Mouse (Mus musculus) cerebellum, adult (tissue): ENCODE measurements around the gene Ppil2.
A peak's percentile ranks its signal among the peaks of the same experiment; 100 is the strongest.

Experiments used
- ATAC-seq: cut with Nextera tagmentation; 2 replicates; pipeline ENCODE4 v1.9.2; 2017; ENCODE audit warnings: mild to moderate bottlenecking, moderate library complexity, mixed read lengths; ENCODE audit not compliant: insufficient number of reproducible peaks, low FRiP score, low TSS enrichment

The Ppil2 gene

DNA sequence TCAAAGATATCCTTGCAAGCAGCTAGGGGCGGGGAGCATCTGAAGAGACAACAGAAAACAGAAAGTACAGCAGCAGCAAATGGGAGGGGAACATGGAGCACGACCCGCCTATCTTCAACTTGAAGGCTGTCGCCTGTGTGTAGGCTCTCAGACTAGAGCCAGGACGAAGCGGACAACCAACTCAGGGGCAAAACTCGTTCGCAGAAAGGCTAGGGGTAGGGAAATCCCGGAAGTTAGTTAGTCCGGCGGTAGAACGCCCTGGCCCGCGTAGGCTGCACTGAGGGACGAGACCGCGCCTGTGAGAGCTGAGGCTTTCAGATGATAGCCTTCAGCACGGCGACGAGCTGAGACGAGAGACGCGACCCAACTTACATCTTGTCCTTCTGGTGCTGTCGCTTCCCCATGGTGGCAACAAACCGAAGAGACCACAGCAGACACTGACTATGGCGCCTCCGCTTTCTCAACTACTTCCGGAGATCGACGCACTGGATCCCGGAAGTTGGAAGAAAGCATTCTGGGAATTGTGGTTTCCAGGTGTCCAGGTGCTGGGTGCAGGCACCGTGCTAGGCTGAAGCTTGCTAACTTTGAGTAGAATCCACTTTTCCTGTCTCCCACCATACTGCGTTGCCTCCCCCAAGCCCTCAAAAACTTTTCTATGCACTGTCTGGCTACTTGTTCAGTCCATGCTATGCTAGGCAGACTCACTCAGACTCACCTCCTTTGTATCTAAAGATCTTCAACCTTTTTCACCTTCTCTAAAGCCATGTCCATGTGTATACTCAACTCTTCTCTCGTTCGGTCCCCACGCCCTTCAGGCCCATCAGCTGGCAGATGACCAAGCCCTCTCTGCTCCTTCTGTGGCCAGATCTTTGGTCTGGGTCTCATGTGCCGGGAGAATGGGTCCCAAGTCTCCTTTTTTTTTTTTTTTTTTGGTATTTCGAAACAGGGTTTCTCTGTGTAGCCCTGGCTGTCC lies at the start of gene Ppil2:
Gene Ppil2 (minus strand): TSS at position 487 of the 973 bp plus-strand sequence.
- peak; percentile 97 for ATAC-seq

DNA sequence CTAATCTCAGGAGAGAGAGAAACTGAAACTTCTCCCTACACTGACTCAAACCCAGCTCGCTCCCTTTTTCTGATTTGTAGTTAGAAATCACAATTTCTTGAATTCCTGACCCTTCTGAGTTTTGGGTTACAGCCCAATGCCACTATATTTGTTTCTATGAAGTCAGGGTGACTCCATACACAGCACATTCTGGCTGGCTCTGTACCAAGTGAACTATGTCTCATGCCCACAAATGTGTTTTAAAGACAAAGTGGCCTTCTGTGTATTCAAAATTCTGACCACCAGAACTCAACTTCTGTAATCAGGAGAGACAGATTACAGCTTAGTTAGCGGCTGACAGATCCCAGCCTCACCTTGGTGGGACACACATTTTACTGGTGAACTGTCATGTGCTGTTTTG lies 43.3 kb upstream of the Ppil2 start:
- no peak for ATAC-seq

DNA sequence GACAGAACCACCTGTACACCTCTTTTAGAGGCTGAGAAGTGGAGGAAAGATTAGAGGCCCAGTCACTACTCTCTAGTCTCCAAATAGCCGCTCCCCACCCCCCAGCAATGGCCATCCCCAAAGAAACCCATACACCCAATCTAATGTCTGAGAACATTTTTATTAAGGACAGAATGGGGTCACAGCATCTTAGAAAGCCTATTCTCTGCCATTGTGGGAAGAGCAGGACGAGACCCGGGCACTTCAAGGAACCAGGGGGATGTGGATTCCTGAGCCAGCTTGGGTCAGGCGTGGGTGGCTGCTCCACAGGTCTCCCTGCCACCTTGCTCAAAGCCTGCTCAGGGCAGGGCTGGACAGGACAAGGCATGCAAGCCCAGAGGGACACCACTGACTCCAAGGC lies 40.8 kb upstream of the Ppil2 start:
- no peak for ATAC-seq

DNA sequence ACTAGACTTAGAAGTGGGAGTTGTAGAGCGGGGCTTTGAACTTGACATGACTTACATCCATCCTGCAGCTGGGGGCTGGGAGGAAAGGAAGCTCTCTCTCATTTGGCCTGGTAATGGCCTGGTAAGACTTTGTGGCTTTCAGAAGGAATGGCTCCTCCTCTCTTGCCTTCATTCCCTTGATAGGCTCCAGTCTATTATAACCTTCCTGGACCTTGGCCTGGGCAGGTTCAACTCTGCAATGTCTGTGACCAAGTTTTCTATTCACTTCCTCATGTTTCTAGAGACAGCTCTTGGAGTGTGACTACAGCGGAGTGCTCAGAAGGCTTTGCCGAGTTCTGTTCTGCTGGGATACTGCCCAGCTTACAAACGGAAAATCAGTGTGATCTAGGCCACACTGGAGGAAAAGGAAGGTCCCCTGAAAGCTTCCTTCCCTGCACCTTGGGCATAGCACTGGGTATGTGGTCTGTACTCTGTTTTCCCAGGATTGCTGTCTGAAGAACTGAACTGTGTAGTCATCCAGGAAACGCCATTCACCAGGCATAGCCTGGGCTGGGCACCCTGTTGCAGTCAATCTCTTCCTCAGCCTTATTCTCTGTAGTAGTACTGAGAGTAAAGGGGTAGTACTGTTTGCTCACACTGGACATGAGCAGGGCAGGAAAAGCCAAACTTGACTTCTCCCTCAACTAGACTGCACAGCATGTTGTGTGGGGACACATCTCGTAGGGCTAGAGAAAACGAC lies 39.6 kb upstream of the Ppil2 start:
- no peak for ATAC-seq

DNA sequence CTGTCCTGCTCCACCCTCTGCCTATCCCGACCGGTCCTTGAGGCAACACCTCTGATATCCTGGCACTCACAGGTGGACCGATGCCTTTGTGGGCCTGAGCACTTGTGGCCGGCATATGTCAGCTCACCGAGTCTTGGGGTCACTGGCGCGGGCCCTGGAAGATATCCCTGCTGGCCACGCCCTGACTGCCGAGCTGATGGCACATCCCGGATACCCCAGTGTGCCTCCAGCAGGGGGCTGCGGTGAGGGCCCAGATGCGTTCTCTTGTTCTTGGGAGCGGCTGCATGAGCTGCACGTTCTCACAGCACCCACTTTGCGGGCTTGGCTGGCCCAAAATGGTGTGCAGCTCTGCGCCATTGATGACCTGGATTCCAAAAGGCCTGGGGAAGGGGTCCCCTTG lies 37.0 kb upstream of the Ppil2 start:
- no peak for ATAC-seq

DNA sequence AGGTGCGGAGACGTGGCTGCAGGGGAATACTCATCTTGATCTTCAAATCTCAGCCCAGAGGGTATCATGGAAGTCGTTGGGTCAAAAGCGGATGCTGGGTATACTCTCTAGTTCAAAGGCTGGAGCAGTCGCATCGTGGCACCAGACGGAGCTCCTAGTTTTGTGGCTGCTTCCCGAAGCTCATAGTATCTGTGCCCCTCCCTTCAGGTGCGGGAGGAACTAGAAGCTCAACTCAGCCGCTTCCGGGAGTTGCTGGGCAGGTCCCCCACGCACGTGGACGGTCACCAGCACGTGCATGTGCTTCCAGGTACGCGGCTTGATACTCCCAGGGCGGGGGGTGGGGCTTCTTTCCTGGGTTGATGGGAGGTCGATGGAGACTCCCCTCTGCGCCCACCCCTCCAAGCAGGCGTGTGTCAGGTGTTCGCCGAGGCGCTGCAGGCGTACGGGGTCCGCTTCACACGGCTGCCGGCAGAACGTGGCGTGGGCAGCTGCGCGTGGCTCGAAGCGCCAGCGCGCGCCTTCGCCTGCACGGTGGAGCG lies 36.4 kb upstream of the Ppil2 start:
- ATAC-seq = no peak; the same call in 1 of the 2 replicates

DNA sequence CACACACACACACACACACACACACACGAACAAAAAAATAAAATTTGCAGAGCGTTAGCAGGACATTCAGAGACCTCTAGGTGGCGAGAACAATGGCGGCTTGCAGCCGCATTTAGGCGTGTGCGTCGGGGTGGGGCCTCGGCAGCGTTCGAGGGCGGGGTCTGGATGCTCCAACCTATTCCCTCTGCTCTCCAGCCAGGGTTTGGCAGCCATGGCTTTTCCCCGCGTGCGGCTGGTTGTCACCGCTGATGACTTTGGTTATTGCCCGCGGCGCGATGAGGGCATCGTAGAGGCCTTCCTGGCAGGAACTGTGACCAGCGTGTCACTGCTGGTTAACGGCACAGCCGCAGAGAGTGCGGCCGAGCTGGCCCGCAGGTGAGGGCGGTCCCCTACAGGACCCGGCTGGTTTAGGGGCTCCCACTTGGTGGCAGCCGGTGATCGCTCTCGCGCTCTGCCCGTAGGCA lies 35.7 kb upstream of the Ppil2 start, which contains the start of gene Ccdc116:
Gene Ccdc116 (minus strand): TSS at position 458 of the 464 bp plus-strand sequence.
- ATAC-seq = peak; percentile 80

DNA sequence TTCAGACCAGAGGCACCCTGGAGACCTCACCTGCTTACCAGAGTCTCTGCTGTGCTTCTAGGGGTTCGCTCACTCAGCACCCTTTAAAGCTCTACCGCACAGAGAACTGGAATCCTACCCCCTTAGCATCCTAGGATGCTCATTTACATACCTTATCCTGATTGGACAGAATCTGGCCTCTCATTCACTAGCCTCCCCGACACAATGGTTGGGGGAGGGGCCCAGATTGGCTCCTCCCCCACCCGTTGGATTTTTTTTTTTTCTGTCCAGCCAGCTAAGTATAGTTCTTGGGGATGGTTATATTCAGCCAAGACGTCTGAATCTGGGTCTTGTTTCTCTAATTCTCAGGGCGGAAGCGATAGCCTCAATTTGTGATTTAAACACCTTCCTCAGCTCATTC lies 33.3 kb upstream of the Ppil2 start, which contains the start of gene Ydjc:
Gene Ydjc (plus strand): TSS at position 283 of the 400 bp plus-strand sequence.
- ATAC-seq = no peak

DNA sequence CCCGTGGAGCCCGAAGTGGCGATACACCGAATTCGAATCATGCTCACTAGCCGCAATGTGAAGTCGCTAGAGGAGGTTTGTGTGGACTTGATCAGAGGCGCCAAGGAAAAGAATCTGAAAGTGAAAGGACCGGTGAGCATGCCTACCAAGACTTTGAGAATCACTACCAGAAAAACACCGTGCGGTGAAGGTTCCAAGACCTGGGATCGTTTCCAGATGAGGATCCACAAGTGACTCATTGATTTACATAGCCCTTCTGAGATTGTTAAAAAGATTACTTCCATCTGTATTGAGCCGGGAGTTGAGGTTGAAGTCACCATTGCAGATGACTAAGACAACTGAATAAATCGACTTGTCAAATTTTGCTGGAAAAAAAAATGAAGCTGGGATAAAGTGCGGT lies 26.3 kb upstream of the Ppil2 start:
- ATAC-seq = no peak

DNA sequence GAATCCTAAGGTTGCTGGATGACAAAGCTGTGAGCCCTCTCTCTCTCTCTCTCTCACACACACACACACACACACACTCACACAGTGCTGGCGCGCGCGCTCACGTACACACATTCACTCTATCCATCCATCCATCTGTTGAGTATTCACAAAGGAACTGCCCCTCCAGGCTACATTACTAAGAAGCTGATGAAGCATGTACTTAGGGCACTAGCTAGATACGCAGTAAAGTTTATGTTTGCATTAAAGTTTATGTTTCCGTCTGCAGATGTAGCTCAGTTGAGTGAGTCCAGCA lies 21.8 kb upstream of the Ppil2 start:
- ATAC-seq = no peak

DNA sequence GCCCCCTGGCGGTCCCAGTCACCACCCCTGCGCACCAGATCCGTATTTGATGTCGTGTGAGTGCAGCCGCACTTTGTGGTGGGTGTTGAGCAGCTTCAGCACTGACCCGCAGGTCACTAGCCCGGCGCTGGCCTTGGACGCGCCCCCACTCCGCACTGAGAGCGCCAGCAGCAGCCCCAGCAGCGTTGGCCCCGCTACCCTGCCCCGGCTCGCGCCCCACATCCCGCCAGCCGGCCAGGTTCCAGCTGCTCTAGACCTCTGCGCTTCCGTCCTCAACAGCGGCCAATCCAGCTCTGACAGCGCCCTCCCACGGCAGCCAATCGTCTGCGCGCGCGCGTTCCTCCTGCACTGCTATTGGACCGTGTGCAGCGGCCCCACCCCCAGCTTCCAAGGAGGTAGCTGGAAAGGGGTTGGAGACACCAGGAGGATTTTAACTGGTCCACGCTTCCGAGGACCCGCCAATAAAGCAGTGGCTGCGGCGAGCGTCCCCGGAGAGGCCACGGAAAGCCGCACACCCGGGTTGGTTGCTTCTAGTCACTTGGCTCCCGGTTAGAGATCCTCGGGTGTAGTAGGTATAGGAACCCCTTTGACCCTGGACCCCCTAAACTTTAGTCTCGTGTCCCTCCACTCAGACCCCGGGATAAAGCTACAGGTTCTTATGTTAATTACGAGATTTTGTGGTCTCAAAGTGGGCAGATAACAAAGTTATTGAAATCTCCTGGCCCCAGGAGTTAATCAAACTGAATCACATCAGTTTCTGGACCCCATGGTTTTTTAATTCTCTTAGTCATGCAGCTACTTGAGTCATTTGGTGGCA lies 21.2 kb upstream of the Ppil2 start, which contains the start of gene Sdf2l1:
Gene Sdf2l1 (minus strand): TSS at position 295 of the 817 bp plus-strand sequence.
- peak; percentile 99 for ATAC-seq

DNA sequence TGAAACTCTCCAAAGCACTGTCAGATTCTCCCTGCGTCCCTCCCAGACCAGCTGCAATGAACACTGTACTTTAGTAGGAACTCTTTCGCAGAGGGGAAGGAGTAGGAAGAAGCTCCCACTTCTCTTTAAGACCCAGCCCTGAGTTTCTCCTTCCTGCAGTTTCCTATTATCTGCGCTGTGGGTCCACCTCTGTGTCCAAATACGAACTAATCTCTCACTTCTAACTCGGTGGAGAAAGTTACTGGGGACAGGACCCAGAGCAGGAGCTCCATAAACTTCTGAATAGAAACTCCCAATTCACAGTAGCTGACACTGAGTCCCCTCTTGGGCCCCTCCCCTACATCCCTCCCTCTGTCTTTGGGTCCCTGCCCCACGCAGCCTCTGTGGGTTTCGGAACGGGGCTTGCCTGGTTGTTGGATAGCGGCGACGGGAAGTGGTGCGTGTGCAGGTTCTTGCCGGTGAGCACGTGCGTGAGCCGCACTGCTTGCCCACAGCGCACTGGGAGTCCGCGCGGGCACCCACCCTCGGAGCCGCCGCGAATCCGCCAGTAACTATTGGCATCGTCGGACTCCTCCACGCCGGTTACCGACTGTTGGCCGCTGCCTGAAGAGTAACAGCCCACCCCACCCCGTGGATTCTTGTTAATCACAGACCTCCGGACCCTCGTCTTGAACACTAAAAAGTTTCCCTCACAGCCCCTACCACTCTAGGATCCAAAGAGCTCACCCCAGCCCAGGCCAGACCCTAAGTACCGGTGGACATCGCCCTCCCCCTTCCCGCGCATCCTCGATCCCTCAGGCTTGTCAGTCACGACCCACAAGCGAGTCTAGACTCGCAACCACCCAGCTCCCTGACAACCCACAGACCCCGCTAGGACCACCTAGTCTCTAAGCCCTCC lies 20.4 kb upstream of the Ppil2 start:
- peak; percentile 28 for ATAC-seq

DNA sequence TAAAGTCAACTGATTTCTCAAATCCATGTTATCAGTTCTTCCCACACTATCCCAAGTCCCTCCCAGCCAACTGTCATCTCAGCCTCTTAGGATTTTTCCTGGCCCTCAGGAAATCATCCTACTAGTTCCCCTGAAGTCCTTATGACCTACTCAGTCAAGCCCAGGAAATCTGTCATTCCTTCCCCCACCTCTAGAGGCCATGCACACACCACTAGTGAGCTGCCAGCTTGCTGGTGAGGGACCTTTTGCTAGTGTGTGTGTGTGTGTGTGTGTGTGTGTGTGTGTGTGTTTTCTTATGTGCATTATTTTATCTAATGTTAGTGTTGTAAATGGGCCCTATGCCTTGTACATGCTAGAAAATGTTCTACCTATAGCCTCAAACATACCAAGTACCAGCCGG lies 16.2 kb upstream of the Ppil2 start:
- no peak for ATAC-seq

DNA sequence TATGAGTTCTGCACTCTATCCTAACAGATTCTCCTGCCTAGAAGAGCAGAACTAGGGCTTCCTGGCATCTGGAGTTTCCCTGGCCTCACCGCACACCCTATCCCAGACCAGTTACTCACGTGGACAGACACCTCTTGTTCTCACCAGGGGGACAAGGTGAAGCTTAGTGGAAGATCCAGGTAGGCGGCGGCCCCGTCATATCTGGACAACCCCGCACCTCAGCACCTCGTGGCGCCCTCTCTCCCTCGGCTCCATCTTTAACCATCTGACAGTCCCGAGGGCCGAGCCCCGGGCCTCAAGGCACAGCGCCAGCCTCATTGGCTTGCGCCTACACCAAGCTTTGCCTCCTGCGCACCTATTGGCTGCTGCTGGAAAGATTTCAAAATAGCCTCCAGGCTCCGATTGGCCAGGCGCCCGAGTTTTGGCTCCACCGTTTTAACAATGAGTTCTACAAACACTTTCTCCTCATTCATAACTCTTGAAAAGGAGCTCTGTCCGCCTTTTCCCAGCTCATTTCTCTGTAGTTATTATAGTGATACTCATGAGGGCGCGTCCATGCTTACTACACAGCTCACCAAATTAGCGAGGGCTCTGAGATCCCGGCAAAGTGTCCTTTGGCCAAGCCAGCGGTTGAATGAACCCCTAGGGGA lies 13.9 kb upstream of the Ppil2 start, which contains the start of gene 2610318N02Rik:
Gene 2610318N02Rik (minus strand): TSS at position 297 of the 650 bp plus-strand sequence.
- ATAC-seq = peak; percentile 66

DNA sequence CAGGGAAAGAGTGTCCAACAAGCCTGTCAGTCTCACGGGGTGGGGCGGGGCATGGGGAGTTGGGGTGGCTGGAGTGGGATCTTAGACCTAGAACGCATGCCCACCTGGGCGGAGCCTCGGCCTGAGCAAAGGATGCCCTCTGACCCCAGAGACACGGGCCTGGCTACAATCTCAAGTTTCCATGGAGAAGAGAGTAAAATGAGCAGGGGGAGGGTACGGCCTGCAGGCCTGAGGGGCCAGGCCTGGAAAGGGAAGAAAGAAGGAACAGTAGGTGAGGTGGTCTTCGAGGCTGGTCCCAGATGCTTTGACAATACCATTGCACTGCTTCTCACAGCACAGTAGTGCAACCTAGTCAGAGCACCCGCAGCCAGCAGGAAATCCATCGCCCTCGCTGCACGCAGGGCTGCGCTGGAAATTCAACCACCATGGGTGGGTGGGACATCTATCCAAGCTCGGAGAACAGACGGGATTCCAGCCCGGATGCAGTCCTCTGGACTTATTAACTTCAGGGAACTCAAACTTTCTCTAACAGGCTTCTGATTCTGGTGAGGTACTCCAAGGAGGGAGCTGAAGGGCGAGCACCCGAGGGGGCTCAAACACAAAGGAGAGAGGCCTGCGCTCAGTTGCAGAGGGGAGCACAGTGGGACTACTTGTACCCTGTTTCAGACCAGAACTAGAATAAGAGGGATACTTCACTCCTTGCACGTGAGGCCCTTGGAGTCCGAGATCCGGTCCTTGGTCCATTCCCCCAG lies 13.2 kb upstream of the Ppil2 start:
- ATAC-seq = no peak

DNA sequence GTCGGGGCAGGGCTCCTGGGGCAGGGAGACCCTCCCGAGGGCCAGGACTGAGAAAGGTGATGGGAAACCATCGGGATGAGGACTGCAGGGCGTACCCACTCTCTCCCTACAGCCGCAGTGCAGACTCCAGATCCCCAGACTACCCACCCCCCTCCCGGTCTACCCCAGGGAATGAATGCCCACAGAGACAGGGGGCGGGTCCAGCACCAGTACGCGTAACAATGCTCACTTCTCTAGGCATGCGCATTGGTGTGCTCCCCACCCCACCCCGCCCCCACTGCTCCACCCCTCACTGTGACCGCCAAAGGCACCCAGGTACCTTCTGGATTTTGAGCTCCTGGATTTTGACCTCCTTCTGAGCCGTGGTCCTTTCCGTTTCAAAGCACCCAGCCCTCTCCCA lies 10.5 kb upstream of the Ppil2 start:
- no peak for ATAC-seq

DNA sequence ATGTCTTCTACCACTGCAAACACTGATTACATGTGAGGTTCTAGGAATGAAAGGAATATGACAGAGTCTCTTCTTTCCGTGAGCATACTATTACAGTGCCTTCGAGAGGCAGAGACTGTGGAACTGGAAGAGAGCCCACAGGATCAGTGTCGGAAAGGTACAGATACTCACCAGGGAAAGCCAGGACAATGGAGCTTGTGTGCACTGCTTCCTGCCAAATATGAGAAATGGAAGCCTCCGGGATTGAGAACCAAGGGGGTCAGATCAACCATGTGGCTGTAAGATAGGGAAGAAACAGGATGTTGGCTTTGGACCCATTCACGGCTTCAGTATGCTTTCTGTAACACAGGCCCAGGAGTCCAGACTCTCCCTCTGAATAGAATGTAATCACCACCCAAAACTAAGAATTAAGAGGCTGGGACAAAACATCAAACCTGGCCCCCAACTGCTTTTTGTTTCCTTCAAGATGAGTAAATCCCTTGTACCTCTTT lies 6.3 kb upstream of the Ppil2 start:
- ATAC-seq = no peak

DNA sequence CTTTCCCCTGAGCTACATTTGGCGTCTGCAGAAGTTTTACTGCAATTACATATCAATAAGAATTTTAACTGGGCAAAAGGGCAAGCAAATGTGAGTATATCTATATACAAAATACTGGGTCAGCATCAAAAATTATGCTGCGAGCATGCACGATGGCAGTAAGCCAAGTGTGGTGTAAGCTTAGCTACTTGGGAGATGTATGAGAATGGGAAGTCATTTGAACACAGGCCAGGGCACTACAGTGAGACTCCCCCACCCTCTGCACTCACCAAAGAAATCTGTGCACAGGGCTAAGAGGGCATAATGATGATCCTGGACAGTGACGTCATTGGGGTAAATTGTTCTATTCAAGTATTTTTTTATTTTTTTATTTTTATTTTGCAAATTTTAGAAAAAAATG lies 6.5 kb downstream of the Ppil2 start:
- ATAC-seq = no peak
